Mouse (Mus musculus) erythroblast, adult 5-6 weeks (primary cell): ENCODE measurements around the gene Psmd2. TPM values are rescaled to one million over a fixed set of nuclear protein-coding genes. Genes with fewer than 3 reads are reported as not detected.
A peak's percentile ranks its signal among the peaks of the same experiment; 100 is the strongest.
"Not testable (repeated sequence)": the region's sequence is repeated elsewhere in the genome, so short reads cannot be mapped to it uniquely, and the experiment has no call there.

Experiments
- ATAC-seq: replicated peaks from 2 replicates; pipeline ENCODE4 v1.8.0; 2016; ENCODE audit warnings: moderate number of reproducible peaks, mild to moderate bottlenecking, moderate TSS enrichment, inconsistent platforms; ENCODE audit not compliant: poor library complexity, low FRiP score, severe bottlenecking
- total RNA-seq, 2 experiments: library from RNA; stranded (forward) in 1 of 2; stranded (reverse) in 1 of 2; fragments of 150-400 nt in 1 of 2; fragments of 200-764, 138-1000 nt in 1 of 2; gene quantifications; 2 replicates each; pipeline versions ENCODE4 v1.2.3 to v1.2.4; 2015 to 2017; ENCODE audit warnings: low replicate concordance in 2 of 2

Psmd2 gene
- total RNA-seq, 2 experiments from 2014 or later: 27.9 to 82.0 TPM

DNA sequence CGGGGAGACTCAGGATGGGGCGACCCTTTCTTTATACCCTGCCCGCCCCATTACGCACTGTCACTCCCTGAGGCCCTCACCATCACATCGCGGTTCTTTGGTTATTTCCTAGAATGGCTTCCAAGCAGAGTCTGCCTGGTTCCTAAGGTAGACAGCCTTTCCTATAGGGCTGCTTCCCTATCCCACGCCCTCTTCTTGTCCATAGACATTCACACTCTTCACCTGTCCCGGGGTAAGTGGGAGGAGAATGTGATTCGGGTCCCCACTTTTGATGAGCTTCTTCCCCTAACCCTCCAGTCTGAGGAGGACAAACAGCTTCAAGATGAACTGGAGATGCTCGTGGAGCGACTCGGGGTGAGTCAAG is 477 bp downstream of the Psmd2 start:
- peak; percentile 49 for ATAC-seq

- ATAC-seq: no peak
Observed at GRCm38 (mm10) chr16:20653315-20653714, 1.9 kb downstream of the Psmd2 start.

GRCm38 (mm10) chr16:20657661-20658060 is 6.2 kb downstream of the Psmd2 start:
- no peak for ATAC-seq

DNA sequence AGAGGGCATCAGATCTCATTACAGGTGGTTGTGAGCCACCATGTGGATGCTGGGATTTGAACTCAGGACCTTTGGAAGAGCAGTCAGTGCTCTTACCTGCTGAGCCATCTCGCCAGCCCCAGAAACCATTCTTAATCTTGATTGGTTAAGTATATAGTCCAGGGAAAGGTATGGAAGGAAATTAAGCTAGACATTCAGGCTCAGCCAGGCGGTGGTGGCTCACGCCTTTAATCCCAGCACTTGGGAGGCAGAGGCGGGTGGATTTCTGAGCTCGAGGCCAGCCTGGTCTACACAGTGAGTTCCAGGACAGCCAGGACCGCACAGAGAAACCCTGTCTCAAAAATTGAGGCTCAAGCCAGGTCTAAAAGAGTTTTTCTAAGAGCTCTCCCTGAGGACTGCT is 16.6 kb downstream of the Psmd2 start, which contains the start of gene Eif4g1:
Eif4g1 (plus strand) TSS at position 301 of the 400 bp plus-strand sequence.
- not testable (repeated sequence) for ATAC-seq

GRCm38 (mm10) chr16:20670291-20670690 is 18.8 kb downstream of the Psmd2 start:
- ATAC-seq: no peak

DNA sequence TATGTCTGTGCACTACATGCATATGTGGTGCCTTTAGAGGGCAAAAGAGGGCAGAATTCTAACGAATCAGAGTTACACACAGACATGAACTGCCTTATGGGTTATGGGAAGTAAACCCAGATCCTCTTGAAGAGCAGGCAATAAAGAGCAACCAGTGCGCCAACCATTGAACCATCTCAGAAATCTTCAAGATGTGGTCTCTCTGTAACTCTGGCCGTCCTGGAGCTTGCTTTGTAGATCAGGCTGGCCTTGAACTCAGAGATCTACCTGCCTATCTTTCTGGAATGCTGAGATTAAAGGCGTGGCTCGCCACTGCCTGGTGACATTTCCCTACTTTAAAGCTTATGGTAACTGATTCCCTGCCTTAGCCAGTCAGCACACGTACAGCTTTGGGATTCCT is 20.4 kb downstream of the Psmd2 start:
- ATAC-seq: no peak

DNA sequence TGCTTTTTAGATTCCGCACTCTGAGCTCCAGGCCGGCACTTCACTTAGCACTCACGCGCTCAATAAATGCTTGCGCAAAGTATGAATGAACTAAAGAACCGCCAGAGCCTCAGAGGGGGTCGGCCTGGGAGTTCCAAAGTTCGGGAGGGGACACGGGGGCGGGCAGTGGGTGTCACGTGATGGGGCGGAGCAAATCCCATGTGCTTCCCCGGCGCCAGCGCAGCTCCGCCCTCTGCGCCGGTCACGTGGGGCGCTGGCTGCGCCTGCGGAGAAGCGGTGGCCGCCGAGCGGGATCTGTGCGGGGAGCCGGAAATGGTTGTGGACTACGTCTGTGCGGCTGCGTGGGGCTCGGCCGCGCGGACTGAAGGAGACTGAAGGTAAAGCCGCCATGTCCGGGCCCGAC is 21.0 kb downstream of the Psmd2 start:
- ATAC-seq: peak; percentile 83

- peak; percentile 19 for ATAC-seq
Observed at GRCm38 (mm10) chr16:20672965-20673705, 21.7 kb downstream of the Psmd2 start.

DNA sequence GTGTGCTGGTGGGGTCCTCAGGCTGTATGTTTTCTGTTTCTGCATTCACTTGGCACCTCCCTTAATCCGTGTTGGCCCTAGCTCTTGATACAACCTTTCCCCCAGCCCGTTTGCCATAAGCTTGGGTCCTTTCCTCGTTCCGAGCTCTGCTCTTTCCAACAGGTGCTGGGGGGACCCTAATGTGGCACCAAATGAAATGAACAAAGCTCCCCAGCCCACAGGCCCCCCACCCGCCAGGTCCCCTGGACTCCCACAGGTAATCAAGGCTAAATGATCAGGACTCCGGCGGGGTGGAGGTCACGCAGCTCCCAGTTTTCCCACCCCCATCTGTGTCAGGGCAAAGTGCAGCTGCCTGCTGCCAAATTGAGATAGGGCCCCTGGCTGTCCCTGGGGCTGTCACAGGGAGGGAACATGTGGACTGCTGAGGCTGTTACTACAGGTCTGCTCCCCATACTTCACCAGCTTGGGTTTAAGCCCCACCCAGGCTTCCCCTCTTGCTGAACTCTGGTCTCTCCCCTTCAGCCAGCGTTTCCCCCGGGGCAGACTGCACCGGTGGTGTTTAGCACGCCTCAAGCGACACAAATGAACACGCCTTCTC is 22.4 kb downstream of the Psmd2 start:
- ATAC-seq: peak; percentile 54

- no peak for ATAC-seq
Observed at GRCm38 (mm10) chr16:20675213-20675612, 23.8 kb downstream of the Psmd2 start.

DNA sequence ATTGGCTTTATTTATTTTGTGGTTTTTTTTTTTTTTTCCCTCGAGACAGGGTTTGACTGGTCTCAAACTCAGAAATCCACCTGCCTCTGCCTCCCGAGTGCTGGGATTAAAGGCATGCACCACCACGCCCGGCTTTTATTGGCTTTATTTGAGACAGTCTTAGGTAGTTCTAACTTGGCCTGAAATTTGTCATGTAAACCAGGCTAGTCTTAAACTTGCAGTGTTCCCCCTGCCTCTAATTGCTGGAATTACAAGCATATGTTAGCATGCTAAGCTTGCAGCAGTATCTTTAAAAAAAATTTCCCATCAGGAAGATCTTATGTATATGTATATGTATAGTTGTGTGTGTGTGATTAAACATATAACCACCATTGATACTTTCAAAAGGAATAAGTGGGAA is 25.2 kb downstream of the Psmd2 start:
- ATAC-seq: no peak

DNA sequence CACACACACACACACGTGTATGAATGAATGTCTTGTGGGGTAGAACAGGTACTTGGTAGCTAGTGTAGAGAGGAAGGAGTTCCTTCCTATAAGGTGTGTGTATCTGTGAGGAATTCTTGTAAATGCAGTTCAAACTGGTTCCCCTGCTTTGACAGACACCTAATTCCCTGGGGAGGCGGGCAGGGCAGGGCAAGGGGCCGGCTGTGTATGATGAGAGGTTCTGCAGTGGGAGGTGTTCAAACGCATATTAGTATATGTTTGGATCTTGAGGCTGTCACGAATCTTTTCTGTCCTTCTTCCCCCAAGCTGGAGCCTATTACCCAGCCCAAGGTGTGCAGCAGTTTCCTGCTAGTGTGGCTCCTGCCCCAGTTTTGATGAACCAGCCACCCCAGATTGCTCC is 25.9 kb downstream of the Psmd2 start:
- peak; percentile 15 for ATAC-seq

GRCm38 (mm10) chr16:20677974-20678675 is 26.7 kb downstream of the Psmd2 start:
- ATAC-seq: peak; percentile 93

- no peak for ATAC-seq
Observed at GRCm38 (mm10) chr16:20690774-20691173, 39.3 kb downstream of the Psmd2 start.

DNA sequence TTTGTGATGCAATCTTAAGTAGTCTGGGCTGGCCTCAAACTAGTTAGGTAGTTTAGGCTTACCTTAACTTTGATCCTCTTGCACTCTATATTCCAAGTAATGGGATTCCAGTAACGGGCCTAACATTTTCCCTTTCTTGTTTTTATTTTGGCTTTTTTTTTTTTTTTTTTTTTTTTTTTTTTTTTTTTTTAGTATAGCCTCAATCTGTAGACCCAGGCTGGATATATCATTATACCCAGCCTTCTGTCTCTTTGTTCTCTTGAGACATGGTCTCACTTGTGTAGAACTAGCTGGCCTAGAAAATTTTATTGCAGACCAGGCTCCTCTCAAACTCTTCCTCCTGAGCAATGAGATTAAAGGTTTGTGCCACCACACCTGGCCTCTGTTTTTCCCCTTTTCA is 40.2 kb downstream of the Psmd2 start:
- no peak for ATAC-seq

GRCm38 (mm10) chr16:20692241-20692965 is 41.0 kb downstream of the Psmd2 start:
- no peak for ATAC-seq

- peak; percentile 81 for ATAC-seq
Observed at GRCm38 (mm10) chr16:20693111-20693701, 41.8 kb downstream of the Psmd2 start, which contains the start of gene Fam131a. Gene Fam131a (plus strand): TSS chr16:20693241.

DNA sequence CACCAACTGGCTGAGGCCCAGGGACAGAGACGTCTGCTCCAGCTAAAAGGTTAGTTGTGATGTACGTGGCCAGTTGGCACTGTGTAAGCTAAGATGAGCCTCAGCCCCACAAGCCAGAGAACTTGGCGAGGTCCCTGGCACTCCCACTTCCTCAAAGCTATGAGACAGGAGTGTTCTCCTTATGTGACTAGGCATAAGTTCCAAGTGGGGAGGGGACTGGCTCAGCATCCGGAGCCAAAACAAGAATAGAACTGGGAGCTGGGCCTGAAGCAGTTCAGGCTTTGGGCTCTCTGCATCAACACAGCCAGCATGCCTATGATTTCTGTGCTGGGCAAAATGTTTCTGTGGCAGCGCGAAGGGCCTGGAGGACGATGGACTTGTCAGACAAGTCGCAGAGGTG is 43.3 kb downstream of the Psmd2 start:
- ATAC-seq: no peak

DNA sequence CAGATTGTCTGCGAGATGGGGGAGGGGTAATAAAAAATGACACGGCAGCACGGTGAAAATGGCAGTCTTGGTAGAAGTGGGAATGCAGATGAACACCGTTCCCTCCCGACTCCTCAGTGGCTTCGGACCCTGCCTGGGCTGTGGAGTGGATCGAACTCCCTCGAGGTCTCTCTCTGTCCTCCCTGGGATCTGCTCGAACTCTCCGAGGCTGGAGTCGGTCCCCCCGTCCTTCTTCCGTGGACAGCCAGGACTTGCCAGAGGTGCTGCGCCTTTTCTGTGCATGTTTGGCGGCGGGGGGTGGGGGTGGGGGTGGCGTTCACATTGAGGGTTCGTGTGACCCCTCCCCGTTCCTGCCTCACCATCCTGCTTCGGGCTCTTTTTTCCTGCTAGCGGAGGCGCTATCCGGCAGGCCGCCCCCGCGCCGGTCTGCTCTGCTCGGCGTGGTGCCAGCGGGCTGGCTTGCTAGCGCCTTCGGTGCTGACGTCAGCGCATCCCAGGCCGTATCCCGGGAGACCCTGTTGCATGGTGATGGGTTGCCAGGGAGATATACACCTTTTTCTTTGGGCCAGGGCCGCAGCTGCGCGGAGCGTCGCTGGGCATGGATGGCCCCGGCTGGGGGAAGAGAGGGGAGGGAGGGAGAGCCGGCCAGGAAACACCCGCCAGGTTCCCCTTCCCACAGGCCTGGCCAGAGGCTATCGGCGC is 44.3 kb downstream of the Psmd2 start:
- no peak for ATAC-seq
